Mouse (Mus musculus): ENCODE results near the gene Pex1. TPM values are rescaled to one million over a fixed set of nuclear protein-coding genes. Genes with fewer than 3 reads are reported as not detected.
"Not testable (repeated sequence)": the region's sequence is repeated elsewhere in the genome, so short reads cannot be mapped to it uniquely, and the experiment has no call there.

Pex1 gene
- total RNA-seq (2021) = 10 to 100 TPM; 10.4 to 11.6 TPM
- long read RNA-seq, experiment 1, full-length matches to known transcripts = 2 of 5 reads
- long read RNA-seq, experiment 1, partial matches to known transcripts = 1 of 5 reads
- long read RNA-seq, experiment 1, other reads (novel, unspliced or antisense) = 2 of 5 reads
- long read RNA-seq, experiment 2, full-length matches to known transcripts = 1 of 5 reads
- long read RNA-seq, experiment 2, partial matches to known transcripts = 1 of 5 reads
- long read RNA-seq, experiment 2, other reads (novel, unspliced or antisense) = 3 of 5 reads

GRCm38 (mm10) chr5:3595693-3596398, at the start of gene Pex1:
Pex1 (plus strand) TSS chr5:3596066.
- peak; percentile 87 to 93 for DNase-seq (ENCODE audit: low spot score in 2 of 2)

GRCm38 (mm10) chr5:3546226-3546625, 49.6 kb upstream of the Pex1 start:
- DNase-seq (ENCODE audit: low spot score in 2 of 2) = no peak

DNA sequence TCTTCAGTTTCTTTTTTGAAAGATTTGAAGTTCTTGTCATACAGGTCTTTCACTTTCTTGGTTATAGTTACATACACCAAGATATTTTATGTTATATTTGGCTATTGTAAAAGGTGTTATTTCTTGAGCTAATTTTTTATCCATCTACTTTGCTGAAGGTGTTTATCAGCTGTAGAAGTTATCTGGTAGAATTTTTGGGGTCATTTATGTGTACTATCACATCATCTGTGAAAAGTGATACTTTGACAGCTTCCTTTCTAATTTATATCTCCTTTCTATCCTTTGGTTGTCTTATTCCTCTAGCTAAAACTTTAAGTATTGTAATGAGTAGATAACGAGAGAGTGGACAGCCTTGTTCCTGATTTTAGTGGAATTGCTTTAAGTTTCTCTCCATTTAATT, 44.4 kb upstream of the Pex1 start:
- DNase-seq (ENCODE audit: low spot score in 2 of 2) = no peak

- no peak for DNase-seq (ENCODE audit: low spot score in 2 of 2)
Observed at GRCm38 (mm10) chr5:3554198-3554597, 41.7 kb upstream of the Pex1 start.

DNA sequence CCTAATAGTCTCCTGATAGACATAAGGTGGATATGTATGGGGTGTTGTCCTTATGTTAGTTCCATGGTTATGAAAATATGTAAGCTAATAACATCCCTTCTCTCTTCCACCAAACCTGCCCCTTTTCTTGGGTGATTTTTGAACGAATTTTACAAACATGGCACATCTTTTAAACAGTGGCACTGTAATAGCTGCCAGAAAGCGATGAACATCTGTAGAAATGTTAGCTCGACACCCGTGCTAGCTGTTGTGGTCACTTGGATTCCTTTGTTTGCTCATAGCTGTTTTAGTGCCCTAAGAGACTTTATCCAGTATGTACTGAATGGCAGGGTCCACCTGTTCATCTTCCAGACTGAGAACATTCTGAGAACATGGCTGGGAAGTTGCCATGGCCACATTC, 24.6 kb upstream of the Pex1 start, which contains the start of gene 1700109H08Rik:
1700109H08Rik (plus strand) TSS at position 301 of the 400 bp plus-strand sequence.
- DNase-seq (ENCODE audit: low spot score in 2 of 2) = no peak

- no peak for DNase-seq (ENCODE audit: low spot score in 2 of 2)
Observed at GRCm38 (mm10) chr5:3574825-3575224, 21.0 kb upstream of the Pex1 start.

- no peak for DNase-seq (ENCODE audit: low spot score in 2 of 2)
Observed at GRCm38 (mm10) chr5:3577939-3578338, 17.9 kb upstream of the Pex1 start.

DNA sequence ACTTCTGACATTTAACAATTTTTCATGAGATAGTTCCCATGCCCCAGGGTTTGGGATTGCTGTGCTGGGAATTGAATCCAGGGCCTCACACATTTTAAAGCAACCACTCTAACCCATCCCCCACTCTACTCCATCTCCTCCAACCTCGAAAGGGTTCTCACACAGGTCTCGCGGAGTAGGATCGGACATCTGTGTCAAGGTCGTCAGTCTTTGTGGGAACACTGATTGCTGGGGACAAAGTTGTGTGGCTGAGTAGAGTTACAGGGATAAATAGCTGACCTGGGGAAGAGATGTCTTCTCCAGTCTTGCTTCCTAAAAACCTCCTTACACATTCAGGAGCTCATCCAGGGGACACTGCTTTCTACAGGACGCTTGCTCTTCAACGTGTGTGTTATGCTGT, 16.8 kb upstream of the Pex1 start:
- DNase-seq (ENCODE audit: low spot score in 2 of 2) = no peak

- peak; percentile 54 to 79 for DNase-seq (ENCODE audit: low spot score in 2 of 2)
Observed at GRCm38 (mm10) chr5:3596399-3596766, 517 bp downstream of the Pex1 start, which contains the start of gene Rbm48. Rbm48 (minus strand) TSS chr5:3596585.

DNA sequence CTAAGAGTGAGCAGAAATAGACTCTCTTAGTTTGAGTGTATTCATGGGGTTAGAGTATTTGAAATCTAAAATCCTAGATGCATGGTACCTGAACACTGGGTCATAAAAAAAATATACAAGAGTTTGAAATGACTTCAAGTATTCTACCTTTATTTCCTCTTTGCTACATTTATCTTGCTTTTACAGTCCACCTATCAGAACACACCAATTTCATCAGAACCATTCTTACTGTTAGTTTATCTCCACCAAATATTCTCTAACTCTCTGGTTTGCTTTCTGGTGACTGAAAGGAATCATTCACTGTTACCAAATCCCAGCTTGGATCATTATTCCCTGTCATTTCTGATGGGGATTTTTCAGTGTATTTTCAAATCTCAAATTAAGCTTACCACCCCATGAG, 1.3 kb downstream of the Pex1 start:
- DNase-seq (ENCODE audit: low spot score in 2 of 2) = no peak

GRCm38 (mm10) chr5:3598766-3599165, 2.9 kb downstream of the Pex1 start:
- no peak for DNase-seq (ENCODE audit: low spot score in 2 of 2)

GRCm38 (mm10) chr5:3600298-3600697, 4.4 kb downstream of the Pex1 start:
- no peak for DNase-seq (ENCODE audit: low spot score in 2 of 2)

- DNase-seq (ENCODE audit: low spot score in 2 of 2) = no peak
Observed at GRCm38 (mm10) chr5:3600790-3601189, 4.9 kb downstream of the Pex1 start.

GRCm38 (mm10) chr5:3607114-3607513, 11.2 kb downstream of the Pex1 start:
- DNase-seq (ENCODE audit: low spot score in 2 of 2) = no peak

- no peak for DNase-seq (ENCODE audit: low spot score in 2 of 2)
Observed at GRCm38 (mm10) chr5:3609241-3609640, 13.4 kb downstream of the Pex1 start.

DNA sequence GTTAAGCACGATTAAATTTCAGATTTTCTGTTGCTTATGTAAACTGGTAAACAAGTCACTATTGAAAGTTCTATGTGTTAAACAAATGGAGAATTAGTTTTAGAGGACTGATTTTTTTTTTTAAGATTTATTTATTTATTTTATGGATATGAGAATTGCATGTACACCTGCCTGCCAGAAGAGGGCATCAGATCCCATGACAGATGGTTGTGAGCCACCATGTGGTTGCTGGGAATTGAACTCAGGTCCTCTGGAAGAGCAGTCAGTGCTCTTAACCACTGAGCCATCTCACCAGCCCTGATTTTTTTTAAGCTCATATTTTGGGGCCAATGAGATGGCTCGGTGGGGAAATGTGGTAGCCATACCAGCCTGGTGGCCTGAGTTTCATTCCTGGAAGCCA, 16.0 kb downstream of the Pex1 start:
- not testable (repeated sequence) for DNase-seq (ENCODE audit: low spot score in 2 of 2)

- no peak for DNase-seq (ENCODE audit: low spot score in 2 of 2)
Observed at GRCm38 (mm10) chr5:3620486-3620885, 24.6 kb downstream of the Pex1 start.

DNA sequence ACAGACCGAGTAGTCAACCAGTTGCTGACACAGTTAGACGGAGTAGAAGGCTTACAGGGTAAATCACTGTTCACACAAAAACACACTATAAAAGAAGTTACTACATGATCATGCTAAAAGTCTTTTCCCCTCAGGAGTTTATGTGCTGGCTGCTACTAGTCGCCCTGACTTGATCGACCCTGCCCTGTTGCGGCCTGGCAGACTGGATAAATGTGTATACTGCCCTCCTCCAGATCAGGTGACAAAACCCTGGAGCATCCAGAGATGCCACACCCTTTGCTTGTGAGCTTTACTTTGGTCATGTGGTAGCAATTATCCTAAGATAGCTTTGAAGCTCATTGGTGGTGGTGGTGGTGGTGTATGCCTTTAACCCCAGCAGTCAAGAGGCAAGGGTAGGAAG, 34.2 kb downstream of the Pex1 start:
- no peak for DNase-seq (ENCODE audit: low spot score in 2 of 2)

DNA sequence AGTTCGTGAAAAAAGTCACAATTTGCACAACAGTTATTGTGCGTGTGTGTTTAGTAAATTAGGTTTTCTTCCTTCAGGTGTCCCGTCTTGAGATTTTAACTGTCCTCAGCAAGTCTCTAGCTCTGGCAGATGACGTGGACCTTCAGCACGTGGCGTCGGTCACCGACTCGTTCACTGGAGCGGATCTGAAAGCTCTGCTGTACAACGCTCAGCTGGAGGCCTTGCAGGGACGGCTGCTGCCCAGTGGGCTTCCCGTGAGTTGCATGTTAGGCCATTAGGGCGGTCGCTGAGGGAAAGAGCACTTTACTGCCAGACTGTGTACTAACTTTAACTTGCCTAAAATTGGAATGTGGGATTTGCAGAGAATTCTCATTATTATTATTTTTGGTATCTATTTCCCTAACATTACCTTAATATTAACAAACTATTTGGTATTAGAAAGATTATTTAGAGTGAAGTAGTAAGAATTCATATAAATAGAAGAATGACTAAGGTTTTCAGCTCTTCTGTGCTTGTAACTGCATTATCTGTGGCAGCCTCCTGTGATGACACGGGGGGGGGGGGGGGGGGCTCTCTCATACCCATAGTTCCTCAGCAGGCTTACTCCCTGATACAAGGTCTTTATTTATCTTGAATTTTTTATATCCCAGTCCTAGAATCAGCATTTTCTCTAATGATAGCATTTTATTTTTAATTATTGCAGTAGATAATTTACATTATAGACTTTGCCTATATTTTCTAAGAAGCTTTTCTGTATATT, 35.8 kb downstream of the Pex1 start:
- DNase-seq (ENCODE audit: low spot score in 2 of 2) = no peak

GRCm38 (mm10) chr5:3632285-3632684, 36.4 kb downstream of the Pex1 start:
- no peak for DNase-seq (ENCODE audit: low spot score in 2 of 2)

DNA sequence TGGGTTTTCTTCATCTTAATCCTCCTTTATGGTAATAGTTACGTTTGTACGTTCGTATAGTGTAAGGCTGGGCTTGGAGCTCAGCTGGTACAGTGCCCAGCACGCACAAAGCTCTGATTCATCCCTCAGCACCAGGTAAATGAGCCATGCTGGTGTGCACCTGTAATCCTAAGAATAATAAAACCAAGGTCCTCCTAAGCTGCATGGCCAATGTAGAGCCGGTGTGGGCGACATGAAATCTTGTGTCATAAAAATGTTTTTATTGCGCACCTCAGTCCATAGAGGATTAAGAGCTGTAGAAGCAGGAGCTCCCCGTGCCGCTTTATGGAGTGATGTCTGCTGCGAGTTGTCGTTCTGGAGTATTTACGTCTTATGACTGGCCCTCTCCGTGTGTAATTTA, 37.4 kb downstream of the Pex1 start:
- DNase-seq (ENCODE audit: low spot score in 2 of 2) = no peak

- no peak for DNase-seq (ENCODE audit: low spot score in 2 of 2)
Observed at GRCm38 (mm10) chr5:3633951-3634350, 38.1 kb downstream of the Pex1 start.
